Mouse (Mus musculus) frontal cortex, postnatal 10 days (tissue): Measurements from ENCODE around the gene Nfic.
"Not testable (repeated sequence)": the region's sequence is repeated elsewhere in the genome, so short reads cannot be mapped to it uniquely, and the experiment has no call there.

Experiments
- DNase-seq, 2 experiments: peaks; one replicate each; pipeline ENCODE4 v3.0.0; 2022; ENCODE audit warnings: low spot score in 2 of 2, mixed read lengths in 1 of 2

Nfic gene

DNA sequence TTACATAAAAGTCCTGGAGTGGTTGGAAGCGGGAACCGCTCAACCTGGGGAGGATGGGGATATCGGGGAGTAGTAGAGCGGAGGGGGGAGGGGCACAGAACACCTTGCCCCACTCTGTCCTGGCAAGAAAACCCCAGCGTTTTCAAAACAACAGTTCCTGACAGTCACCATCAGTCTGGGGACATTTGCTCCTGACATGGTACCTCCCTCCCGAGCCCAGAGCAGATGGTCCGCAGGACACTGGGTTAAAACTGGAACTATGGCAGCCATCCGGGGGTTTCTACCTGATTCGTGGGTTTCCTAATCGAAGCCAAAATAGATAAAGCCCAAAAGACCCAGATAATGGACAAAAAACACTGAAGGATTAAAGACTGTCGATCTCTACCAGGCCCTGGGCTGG, 5.5 kb upstream of the Nfic start:
- no peak for DNase-seq

DNA sequence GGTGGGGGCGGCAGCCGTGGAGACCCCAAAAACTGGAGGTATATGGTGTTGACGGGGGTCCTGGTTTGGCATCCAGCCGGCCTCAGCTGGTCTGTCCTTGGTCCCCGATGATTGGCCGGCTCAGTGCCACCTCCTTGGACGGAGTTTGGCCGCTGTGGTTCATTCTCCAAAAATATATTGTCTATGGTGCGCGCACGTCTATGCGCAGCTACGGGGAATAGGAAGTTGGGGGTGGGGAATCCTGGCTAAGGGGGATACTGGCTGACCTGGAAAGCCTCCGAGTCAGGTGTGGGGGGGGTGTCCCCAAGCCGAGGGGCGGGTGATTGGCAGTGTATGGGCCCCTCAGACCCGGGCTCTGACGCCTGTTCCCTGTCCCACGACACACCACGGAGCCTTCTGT, 5.0 kb upstream of the Nfic start:
- peak in 1 of 2 experiments; percentile 10 for DNase-seq

DNA sequence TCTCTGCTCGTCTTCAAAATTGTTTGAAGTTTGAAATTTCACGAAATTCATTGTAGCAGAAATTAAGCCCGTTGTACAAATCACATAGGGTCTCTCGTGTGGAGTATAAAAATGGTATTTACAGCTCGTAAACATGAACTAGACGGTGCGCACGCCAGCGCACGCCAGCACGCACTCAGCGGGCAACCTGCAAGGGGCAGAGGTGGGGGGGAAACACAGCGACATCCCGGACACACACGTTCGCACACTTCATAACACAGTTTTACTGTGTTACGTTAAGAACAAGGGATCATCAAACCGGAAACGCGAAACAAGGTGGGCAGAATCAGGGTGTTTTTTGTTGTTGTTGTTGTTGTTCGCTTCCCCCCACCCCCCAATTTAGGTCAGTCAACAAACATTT, 4.0 kb upstream of the Nfic start:
- peak in 1 of 2 experiments; percentile 4 for DNase-seq

DNA sequence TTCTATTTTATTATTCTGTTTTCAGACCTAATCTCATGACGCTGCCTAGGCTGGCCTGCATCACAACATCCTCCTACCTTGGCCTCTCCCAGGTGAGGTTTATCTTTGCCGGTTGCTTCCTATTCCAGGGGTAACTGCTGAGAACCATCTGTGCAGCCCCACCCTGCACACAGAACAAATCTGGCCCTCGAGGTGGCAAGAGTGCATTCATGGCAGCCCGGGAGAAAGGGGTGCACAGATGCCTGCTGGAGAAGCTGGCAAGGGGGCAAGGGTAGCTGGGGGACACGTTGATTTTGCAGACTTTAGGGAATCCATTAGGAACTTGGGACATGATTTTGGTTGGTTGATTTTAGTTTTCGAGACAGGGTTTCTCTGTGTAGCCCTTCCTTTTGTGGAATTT, 2.8 kb upstream of the Nfic start:
- DNase-seq: peak in 1 of 2 experiments; percentile 5

DNA sequence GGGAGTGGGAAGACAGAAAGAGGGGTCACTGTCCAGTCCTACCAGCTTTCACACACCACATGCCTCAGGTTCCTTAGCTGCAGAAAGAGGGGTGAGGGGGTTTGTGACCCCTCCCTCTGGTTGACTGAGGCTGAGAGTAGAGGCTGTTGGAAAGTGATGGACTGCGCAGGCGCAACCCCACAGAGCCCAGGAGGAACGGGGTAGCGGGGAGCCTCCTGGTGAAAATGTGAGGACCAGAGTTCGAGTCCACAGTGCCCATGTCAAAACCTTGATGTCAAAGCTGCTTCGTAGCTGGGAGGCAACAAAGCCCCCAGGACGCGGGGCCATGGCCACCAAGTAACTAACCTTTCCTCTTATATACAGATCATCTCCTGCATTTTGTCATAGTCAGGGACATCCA, 2.2 kb upstream of the Nfic start:
- DNase-seq: peak in 1 of 2 experiments; percentile 9

DNA sequence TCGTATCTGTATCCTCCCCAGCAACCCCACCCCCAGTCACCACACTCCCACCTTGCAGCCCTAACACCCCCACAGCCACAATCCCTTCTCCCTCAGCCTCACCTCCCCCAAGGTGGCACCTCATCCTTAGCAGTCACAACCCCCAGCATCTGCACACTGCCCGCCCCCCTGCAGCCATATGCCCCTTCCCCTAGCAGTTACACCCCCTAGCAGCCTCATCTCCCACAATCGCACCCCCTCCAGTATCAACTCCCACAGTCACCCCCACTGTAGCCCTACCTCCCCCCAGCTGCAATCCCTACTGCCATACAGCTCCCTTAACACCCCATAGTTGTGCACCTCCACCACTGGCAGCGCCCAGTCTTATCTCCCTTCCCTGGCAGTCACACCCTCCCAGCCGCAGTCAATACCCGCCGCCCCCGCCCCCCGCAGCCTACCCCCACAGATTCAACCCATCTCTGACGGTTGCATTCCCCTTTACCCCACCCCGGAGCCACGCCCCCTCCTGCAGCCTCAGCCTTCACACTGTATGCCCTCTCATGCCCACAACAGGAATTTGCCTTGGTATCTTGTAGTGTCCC, 1.6 kb upstream of the Nfic start:
- DNase-seq: peak in 1 of 2 experiments; percentile 5

DNA sequence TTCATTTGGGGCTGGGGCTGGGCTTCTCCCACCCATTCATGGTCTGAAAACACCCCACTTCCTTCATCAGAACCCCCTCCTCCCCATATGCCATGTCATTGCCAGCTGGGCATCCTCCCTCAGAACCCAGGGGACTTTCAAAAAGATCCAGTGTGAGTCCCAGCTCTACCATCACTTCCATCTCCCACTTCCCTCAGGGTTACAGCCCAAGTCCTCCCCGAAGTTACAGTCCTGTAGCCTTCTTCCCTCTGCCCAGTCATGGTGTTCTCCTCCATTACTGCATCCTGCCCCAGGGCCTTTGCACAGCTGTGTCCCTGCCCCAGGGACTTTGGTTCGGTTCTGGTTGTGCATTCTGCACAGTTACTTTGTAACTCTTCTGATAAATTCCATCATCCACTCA, 1.3 kb downstream of the Nfic start:
- DNase-seq: peak in 1 of 2 experiments; percentile 3

DNA sequence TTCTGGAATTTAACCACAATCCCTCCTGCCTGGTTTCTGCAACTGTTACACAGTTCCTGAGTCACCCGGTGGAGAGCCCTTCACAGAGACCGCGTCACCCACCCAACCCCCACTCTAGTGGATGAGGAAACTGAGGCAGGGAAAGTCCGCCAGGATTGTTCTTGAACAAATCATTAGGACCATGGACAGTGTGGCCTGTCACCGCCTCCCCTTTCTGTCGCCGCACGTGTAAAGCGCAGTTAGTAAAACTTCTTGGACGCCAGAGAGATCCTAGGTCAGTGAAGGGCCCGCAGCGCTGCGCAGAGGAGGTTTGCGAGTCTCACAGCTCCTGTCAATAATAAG, 2.5 kb downstream of the Nfic start:
- peak in 1 of 2 experiments; percentile 5 for DNase-seq

DNA sequence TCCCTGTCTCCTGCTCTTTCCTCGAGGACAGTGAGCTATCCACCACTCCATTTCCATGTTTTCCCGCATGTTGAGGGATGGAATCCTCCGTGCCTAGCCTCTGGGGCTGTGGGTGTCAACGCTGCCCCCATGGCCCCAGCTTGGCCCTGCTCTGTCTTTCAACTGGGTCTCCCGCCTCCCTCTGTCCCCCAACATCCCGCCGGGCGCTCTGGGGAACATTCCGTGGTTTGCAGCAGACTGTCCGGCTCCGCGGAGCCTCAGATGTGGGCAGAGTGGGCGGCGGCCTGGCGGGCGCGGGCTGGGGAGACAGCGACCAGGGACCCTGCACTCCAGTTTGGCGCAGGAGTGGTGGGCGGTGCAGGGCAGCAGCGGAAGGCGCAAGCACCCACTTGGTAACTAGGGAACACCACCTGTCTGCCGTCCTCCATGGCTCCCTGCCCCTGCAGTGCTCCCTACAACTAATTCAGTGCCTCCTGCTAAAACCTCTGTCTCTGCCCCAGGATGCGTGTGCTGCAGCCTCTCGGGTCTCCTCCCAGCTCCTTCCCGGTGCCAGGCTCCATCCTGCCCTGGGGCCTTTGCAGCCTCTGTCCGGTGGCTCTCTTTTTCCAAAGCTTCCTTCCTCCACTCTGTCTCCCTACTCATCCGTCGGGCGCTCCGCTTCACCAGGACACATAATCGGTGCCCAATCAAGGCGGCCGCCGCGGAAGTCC, 3.0 kb downstream of the Nfic start:
- peak in 1 of 2 experiments; percentile 11 for DNase-seq

DNA sequence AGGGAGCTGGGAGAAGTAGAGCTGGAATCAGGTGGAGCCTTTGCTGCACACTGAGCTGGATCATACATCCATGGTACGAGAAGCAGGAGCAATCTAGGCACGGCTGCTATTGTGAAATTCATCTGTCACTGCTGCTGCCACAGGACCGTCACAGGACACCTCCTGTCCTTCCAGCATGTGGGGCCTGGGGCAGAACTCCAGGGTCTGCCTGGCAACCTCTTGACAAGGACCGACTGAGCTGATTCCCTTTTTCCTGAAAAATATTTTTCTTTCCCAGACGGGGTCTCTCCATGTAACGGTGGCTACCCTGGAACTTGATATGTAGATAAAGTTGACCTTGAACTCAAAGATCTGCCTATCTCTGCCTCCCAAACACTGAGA, 4.1 kb downstream of the Nfic start:
- DNase-seq: no peak

DNA sequence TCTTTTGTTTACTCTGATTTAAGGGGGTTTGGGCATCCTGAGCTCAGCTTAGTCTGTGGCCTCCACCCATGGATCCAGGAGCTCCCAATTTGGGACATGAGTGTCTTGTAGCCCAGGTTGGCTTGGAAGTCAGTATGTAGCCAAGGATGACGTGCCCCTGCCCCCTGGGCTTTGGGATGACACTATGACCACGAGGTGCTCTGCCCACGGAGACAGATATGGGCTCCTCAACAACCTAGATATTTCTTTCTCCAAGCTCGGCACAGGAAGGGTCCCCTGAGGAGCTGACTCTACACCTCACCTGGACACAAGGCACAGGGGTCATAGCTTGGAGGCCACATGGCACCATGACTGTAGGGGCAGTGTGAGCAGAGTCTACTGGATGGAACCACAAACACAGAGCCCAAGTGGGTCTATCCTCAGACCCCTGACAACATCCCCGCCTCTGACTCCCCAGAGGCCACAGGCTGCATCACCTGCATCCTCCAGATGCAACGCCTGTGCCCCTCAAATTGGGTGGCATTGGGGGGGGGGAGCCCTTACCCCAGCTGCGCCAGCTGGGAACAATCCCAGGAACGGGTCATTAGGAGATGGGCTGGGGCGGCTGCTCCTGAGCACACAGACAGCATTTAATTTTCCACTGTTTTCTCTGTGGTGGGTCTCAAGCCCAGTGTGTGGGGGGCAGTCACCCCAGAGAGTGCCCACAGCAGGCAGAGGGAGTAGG, 4.6 kb downstream of the Nfic start:
- peak in 1 of 2 experiments; percentile 6 for DNase-seq

DNA sequence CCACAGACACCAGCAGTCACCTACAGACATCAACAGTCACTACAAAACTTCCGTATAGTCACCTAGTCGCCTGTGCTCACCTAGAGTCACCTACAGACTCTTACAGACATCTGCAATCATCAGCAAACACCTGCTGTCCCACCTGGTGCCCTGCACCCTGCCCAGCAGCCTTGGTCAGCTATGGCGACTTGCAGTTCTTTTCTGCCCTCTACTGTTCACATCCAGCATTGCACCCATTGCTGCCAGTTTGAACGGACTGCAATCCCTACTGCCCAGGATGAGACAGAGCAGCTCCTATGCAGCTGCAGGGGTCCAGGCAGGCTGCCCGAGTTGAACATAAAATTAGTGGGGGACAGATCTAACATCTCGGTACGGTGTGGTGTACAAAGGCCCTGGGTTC, 5.3 kb downstream of the Nfic start:
- DNase-seq: peak; percentile 40 to 76

DNA sequence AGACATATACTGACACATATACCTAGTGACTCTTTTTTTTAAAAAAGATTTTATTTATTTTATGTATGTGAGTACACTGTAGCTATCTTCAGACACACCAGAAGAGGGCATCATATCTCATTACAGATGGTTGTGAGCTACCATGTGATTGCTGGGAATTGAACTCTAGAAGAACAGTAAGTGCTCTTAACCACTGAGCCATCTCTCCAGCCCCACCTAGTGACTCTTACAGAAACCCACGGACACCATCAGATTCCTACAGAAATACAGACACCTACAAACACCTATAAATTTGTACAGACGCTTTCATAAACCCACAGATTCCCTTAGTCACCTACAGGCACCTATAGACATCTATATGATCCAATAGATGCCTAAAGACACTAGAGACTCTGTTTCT, 9.9 kb downstream of the Nfic start:
- DNase-seq: not testable (repeated sequence)

DNA sequence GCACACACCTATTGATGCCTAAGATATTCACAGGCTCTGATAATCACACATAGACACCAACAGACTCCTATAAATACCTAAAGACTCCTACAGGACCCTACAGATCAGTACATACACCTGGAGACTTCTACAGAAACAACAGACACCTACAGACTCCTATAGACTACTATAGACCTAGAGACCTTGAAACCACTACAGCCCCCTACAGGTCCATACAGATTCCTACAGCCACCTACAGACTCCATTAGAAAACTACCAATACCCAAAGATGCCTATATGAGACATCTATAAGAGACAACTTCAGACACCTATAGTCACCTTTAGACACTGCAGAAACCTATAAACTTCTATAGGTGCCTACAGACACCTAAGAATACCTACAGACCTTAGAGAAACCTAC, 14.4 kb downstream of the Nfic start:
- no peak for DNase-seq

DNA sequence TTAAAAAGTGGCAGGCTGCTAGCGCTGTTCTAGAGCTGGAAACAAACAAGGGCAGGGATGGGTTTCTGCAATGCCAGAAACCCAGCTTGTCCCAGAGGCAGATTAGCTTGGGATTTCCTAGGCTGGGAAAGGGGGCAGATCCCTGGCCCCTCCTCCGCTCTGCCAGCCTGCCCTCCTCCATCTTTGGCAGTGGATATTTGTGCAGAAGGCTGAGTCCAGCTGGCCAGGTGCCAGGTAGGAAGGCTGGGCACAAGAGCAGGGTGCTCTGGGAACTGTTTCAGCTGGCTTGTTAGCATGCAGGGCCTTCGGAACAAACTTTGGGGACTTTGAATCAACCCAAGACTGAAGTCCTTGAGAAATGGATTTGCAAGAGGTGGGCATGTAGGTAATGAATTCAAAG, 20.0 kb downstream of the Nfic start:
- peak in 1 of 2 experiments; percentile 78 for DNase-seq

DNA sequence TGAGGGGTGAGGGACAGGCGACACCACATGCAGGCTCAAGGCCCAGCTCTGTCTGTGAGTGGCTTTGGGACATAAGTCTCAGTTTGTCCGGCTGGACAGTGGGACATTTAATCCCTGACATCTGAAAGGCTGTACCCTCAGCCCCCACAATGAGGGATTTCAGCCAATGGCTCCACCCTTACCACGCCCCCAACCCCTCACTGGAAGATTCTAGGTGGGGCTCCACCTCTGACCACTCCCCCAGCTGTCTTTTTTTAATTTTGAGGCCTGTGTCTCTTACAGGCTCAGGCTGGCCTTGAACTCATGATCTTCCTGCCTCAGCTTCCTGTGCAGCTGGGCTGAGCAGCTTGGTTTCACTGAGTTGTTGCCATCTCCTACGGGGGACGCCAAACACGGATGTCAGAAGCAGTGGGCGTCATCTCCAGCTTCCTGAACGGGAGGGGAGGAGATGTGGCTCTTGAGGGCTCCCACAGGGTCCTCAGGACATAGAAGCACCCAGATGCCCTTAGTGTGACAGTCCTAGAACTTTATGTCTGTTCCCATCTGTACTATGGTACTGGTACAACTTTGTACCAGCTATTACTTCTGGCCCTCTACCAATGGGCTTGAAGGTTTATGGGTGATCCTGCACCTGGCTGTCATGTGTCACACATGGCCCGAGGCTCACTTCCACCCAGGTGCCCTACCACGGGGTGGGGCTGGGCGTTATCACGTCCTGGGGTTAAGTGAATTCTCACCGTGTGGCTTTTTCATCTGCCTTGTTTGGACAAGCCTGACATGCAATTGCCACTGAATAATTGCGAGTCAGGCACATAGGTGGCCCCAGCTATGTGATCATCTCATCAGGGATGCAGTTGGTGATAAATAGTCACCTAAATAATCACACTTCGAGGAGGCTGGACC, 20.8 kb downstream of the Nfic start:
- no peak for DNase-seq

DNA sequence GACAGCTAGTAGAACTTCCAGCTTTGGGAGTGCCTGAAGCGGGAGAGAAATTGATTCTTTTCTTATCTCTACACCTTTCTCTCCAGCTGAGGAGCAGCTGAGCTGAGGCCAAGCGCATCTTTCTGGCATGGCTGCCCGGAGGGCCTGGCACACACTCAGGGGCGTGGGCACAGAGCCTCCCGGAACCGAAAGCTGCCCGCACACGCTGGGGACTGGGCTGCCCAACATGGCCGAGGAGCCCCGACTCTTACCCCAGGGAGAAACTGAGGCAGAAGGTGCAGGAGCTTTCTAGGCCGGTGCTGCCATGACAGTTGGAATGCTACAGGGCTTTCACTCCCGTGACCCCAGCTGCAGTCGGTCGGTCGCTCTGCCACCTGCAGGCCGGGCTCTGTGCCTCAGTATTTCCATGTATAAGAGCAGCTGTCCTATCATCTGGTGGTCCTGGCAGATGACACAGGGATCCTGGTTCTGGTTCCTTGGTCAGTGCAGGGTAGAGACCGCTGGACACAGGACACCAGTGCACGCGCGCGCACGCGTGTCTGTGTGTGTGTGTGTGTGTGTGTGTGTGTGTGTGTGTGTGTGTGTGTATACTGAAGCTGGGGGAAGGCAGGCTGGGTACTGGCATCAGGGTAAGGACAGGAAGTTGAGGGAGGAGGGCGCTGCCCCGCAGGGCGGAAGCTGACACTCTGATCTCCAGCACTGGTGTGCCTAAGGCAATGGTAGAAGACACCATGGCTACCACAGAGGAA, 21.7 kb downstream of the Nfic start:
- DNase-seq: peak; percentile 45 to 52

DNA sequence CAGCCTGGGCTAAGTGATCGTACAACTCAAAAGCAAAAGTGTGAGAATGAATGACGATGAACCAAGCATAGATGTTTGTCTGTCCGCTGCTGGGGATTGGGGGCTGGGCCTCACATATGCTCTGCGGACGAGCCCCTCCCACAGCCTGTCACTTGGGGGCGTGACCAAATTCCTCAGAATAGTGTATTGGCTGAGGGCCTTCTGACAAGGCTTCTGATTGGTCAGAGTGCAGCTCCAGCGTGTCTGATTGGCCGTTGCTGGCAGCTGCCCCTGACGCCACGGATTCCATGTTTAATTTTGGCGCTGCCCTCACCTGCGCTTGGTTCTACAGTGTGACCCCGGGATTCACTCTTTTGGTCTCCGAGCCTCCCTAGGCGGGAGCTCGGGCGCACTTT, 22.6 kb downstream of the Nfic start:
- DNase-seq: peak; percentile 92 to 94

DNA sequence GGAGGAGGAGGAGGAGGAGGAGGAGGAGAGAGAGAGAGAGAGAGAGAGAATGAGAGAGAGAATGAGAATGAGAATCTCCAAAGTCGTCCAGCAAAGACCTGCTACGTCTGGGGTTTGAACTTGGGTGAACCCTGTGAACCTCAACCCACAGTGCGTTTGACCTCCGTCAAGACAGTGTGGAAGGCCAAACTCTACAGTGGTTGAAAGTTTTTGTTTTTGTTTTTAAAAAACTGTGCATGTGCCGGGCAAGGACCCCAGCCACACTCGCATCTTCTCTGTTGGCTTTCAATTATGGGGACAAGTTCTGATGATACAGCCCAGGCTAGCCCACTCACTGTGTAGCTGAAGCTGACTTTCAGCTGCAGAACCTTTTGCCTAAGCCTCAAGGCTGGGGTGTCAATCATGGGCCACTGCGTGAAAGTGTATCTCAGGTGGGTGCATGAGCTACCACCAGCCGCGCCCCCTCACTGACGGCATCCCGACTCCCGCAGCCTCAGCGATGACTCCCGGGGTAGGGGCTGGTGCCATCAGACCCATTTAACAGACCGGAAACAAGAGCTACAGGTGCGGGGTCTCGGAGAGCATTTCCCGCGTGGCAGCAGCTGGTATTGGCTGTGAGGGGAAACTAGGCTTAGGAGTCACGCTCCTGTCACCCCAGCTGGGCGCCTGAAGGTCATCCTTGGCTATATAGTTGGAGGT, 23.1 kb downstream of the Nfic start:
- peak in 1 of 2 experiments; percentile 50 for DNase-seq

DNA sequence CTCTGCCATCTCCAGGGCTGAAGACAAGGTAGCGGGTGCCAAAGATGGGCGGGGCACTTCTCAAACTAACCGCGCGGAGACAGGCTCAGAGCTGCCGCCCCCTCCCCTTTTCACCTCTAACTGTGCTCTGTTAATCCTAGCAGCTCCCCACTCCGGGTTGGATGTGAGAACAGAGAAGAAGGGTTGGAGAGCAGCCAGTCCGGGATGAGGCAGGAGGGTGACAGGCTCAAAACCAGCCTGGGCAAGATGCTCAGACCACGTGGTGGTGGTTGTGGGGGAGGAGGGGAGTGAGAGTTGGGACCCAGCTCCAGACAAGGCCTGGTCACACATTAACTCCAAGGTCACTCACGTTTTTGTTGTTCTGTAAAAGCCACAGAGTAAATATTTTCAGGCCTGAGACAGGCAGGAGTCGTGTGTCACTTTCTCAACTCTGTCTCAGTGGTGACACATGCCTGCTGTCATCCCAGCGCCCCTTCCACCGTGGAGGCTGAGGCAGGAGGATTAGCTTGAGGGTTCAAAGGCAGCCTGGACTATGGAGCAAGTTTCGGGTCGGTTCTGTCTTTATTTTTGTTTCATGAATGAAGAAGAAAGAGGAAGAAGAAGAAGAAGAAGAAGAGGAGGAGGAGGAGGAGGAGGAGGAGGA, 23.8 kb downstream of the Nfic start:
- peak; percentile 56 to 67 for DNase-seq
